Mouse (Mus musculus) activated CD4-positive, CD25-positive, alpha-beta regulatory T cell, adult 4 months (primary cell): Measurements from ENCODE around the gene Cnppd1. TPM values are rescaled to one million over a fixed set of nuclear protein-coding genes. Genes with fewer than 3 reads are reported as not detected.

Experiments
- ATAC-seq: one replicate; pipeline ENCODE4 v1.8.0; 2017
- polyA plus RNA-seq, 2 experiments: library from polyadenylated mRNA; unstranded; fragments of 100-300 nt; shearing (Covaris generic); gene quantifications; one replicate each; pipeline ENCODE4 v1.2.1; 2017

Gene Cnppd1
- polyA plus RNA-seq = 100 to 1,000 TPM; 114 to 125 TPM

DNA sequence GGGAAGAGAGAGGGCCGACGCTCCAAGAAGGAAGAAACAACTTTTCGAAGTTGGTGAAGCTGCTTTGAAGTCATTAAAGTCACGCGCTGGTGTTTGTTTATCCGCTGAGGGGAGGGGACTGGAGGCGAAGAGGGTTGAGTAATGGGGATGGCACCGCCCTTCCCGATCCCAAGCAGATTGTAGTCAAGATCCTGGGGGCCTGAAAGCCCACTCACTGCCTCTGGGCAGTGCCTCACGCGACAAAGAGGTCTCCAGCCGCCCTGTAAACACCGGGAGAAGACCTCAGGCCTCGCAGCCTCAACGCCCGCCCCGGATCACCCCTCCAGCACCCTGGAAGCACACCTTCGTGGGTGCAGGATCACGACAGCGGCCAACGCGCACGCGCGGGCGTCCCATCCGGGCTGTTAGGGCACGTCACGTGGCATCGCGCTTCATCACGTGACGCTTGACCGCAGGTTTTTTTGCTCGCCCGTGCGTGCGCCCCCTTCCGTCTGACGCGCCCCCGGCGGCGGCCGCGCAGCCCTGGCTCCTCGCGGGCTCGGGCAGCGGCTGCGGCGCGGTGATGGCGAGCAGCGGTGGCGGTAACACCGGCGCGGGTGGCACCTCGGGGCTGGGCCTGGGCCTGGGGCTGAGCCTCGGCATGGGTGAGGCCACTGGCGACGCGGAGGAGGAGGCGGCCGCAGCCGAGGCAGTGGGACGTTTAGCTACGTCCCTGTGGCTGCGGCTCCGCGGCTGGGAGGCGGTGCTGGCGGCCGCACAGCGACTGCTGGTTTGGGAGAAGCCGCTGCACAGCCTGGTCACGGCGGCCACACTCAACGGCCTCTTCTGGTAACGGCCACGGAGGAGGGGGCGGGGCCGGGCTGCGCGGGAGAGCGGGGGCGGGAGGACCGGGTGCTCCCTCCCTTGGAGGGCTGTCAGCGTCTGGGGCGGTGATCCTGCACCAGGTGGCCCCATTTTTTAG, at the start of gene Cnppd1, which contains the start of gene Retreg2:
Gene Cnppd1, minus strand, starts transcription at position 411 of the 961 bp plus-strand sequence.
Gene Retreg2, plus strand, starts transcription at position 478 of the 961 bp plus-strand sequence.
- ATAC-seq = peak; percentile 74

DNA sequence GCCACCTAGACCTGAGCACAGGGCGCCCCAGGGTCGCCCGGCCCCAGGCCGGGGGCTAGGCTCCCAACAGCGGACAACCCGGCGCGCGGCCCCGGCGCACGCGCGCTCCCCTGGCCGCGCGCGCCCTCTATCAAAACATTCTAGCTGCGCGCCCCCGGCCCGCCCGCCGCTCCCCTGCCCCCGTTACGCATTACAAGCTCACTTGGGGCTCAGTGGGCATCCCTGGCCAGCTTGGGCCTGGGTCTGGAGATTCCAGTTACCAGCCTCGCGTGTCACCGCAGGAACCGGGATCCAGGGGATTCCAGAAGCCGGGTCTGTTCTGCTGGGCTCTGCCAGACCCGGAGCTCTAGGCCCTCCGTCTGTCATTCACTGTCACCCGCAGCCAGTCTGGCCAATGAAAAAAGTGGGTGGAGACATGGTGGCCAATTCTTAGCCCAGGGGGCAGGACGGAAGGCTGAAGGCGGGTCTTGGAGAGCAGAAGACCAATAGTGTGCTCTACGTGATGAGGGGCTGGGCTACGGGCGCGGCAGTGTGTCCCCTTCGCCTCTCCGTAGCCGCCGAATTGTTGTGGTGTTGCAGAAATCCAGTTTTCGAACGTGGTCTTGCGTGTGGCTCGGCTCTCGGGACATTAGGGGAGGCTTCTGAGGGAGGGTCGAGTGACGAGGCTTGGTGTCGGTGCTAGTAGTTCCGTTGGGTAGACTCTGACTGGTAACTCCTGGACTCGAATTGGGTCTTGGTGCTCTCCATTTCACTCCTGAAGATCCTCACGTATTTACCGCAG, 49.3 kb upstream of the Cnppd1 start, which contains the start of the genes Ankzf1 and Atg9a:
Gene Ankzf1, plus strand, starts transcription at position 530 of the 781 bp plus-strand sequence.
Gene Atg9a, minus strand, starts transcription at position 575 of the 781 bp plus-strand sequence.
- peak; percentile 100 for ATAC-seq

DNA sequence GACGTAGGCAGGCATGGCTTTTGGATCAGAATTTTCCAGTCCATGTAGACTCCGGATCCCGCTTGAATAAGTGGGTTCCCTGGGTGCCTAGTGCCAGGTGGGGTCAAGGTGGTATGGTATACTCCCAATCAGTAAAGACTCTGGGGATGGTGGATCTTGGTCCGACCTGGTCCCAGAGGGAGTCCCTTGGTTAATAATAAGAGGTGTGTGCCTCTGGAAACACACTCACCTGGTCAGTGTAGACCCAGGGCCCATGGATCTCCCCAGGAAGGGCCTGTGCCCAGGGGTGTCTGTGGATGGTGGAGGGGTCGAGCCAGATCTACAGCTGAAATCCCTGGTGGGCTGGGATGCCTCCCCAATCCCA, 48.7 kb upstream of the Cnppd1 start:
- no peak for ATAC-seq

DNA sequence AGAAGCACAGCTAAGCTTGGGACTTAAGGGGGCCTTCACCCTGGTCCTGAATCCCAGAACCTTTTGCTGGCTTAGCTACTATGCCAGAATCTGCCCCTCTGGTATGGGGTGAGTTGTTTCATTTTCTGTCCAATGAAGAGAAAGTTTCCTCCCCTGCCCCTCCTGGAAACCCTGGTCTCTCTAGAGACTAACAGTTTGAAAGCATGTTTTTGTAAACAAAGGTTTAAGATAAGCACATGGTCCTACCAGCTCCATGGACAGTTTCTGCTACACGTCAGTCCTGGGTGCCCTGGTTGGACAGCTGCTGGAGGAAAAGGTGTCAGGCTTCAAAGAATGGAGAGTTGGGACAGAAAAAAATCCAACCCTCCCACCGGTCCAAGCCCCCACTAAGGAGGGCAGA, 48.1 kb upstream of the Cnppd1 start:
- ATAC-seq = no peak

DNA sequence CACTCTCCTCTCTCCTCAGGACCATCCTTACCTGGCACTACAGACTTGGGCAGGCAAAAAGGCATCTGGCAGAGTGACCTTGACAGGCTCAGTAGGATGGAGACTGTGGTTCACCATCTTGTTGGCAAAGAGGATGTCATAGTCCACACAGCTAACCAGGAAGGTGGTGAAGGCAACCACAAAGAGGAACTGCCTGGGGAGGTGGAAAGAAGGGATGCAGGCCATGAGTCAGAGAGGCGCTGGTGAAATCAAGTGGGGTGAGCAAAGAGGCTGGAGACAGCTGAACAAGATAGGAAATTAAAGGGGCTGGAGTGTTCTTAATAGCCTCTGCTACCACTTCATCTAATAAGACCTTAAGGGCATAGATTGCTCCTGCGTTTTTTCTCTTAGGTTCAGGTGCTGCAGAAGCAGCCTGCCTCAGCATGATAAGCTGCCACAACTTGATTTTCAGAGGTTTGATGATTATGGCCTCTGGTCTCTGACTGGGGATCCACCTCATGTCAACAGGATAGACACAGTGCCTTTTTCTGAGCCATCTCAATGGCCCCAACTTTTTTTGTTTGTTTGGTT, 45.5 kb upstream of the Cnppd1 start:
- no peak for ATAC-seq

DNA sequence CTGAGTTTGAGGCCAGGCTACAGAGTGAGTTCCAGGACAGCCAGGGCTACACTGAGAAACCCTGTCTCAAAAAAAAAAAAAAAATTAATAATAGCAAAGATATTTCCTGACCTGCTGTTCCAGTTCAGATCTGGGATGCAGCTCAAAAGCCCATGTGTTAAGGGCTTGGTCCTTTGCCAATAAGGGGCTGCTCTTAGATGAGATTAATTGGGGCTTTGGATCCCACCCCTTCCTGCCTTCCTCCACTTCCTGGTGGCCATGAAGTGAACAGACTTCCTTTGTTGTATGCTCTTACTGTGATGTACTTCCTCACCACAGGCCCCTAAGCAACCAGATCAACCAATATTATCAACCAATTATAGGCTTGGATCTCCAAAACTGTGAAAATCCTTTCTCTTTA, 44.6 kb upstream of the Cnppd1 start:
- ATAC-seq = no peak

DNA sequence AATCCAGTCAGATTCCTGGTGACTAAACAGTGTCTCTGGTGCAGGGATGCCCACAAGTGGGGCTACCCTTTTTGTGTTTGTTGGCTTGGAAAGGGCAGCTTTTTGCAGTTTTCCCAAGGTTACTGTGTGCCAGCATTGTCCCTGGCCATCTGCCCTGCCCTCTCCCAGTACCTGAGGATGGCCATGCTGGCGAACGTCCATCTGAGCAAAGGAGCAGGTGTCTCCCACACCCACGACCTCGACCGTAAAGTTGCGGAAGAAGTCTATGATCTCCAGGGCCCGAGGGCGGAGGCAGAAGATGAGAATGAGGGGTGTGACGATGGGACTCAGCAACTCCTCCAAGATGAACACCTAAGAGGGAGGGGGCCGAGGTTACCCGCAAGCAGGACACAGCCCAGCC, 43.0 kb upstream of the Cnppd1 start:
- no peak for ATAC-seq

DNA sequence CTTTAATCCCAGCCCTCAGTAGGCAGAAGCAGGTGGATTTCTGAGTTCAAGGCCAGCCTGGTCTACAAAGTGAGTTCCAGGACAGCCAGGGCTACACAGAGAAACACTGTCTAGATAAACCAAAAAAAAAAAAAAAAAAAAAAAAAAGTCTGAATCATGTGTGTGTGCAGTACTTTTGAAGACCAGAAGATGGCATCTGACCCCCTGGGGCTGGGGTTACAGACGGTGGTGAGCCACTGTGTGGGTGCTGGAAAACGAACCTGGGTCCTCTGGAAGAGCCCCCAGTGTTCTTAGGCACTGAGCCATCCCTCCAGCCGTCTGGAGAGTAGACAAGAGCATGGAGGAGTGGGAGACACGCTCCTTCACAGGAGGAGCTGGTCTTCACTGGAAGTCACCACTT, 39.6 kb upstream of the Cnppd1 start:
- no peak for ATAC-seq

DNA sequence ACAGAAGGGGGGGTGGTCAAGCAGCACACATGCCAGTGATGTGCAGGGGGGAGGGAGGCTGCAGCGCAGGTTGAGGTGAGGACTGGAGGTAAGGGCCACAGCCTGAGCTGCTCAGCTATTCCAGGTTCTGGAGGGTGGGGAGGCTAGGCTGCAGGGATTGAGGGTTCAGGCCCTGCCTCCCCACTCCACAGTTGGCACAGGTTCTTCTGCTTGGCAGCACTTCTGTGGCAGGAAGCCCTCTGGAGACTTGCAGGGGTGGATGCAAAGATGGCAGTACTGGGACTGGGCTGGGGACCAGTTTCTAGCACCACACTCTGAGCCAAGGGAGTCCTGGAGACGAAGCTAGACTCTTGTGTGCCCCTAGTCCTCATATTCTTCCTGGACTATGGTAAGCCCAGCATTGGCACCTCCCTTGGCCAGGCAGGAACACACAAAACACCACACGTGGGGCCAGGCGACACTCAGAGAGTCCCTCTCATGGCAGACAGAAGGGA, 38.9 kb upstream of the Cnppd1 start:
- ATAC-seq = no peak

DNA sequence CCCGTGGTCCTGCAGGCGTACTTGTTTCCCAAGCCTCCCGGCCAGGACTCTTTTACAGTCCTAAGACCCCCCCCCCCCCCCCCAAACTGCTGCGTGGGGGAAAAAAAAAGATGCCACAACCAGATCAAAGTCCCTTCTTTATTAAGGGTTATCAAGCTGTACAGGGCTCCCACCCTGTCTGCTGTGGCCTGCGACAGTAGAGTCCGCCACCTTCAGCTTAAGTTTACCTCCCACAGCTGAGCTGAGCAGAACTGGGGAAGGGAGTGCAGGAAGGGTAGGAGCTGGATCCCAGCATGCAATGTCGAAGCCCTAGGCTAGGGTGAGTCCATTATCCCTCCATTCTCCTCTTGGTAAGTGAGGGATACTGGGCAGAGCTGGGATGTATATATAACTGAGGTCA, 38.2 kb upstream of the Cnppd1 start:
- ATAC-seq = no peak

DNA sequence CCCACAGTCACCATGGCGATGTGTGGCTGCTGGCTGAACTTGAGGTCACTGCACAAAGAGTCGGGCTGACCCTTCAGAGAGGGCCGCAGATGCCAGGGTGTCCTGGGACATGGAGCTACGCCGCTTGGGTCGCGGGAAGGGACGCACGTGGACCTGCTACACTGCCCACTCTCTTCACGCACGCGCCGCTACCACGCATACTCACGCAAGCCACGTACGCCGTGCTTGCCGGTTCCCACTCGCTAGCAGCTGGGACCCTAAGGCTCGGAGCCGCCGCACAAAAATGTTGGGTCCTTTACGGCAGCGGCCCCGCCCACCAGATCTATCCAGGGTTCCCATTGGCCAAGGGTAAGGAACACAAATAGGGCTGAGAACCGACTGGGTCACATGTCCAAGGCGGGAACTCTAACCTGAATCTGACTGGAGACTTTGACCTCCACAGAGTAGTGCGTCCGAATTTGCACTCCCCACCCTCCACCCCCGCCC, 37.6 kb upstream of the Cnppd1 start, which contains the start of gene Abcb6:
Gene Abcb6, minus strand, starts transcription at position 288 of the 486 bp plus-strand sequence.
- peak; percentile 95 for ATAC-seq

DNA sequence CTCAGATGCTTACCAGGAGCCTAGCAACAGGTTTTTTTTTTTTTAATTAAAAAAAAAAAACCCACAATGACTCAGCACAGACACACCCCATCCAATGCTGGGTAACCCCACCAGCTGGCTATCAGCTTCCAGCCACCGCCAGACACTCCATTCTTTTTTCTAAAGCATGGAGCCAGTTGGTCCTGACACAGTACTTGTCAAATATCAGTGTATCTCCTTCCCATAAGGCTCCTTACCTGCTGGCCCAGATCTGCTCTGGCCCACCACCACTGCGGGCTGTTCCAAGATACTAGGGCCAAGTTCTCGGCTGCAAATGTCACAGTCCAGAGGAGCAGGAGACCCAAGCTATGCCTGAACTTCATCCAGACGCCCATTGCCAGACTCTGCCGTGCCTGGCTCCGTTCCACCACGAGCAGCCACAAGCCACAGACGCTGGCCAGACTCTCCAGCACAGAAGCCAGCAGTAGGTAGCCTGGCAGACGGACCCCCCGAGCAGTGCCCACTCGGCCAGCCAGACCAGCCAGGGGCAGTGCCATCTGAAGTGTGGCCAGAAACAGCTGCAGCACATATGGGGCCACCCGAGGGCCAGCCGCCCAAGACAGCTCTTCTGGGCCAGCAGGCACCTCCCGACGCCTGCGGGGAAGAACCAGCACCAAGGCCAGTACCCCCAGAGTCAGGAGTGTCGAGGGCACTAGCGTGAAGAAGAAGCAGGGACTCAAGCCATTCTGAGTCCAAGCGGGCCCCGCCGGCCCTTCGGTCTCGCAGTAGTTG, 37.0 kb upstream of the Cnppd1 start:
- peak; percentile 30 for ATAC-seq

DNA sequence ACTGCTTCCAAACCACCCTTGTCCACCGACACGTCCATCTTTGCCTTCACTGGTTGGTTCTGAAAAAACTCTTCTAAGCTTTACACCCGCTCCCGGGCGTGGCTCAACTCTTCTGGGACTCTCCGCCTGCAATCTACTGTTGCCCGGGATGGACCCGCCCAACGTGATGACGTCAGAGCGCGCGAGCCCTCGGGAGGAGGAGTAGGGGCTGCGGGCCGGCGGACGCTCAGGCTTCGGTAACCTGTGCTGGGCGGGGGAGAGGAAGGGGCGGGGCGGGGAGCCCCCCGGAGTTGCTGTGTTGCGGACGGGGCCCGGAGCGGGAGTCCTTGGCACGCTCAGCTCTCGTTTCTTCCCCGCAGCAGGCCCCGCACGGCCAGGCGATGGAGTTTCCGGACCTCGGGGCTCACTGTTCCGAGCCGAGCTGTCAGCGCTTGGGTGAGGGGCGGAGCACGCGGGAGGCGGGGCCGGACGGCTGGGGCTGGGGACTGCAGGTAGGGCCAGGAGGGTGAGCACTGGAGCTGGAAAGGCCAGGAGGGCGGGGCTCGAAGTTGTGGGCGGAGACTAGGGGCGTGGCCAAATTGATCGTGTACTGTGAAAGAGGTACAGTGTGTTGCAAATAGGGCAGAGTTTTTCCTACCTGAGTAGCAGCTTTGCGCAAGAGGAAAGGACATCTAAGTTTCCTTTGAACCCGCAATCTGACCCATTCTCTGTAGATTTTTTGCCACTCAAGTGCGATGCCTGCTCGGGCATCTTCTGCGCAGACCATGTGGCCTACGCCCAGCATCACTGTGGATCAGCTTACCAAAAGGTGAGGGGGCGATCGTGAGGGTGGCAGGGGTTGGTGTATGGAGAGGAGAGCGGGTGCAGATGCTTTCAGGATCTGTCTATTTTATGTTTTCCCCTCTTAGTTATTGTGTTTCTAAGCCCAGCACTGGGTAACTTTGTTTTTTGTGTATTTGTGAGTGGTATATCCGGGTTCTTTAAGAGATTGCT, 26.3 kb upstream of the Cnppd1 start, which contains the start of gene Zfand2b:
Gene Zfand2b, plus strand, starts transcription at position 175 of the 993 bp plus-strand sequence.
- peak; percentile 90 for ATAC-seq

DNA sequence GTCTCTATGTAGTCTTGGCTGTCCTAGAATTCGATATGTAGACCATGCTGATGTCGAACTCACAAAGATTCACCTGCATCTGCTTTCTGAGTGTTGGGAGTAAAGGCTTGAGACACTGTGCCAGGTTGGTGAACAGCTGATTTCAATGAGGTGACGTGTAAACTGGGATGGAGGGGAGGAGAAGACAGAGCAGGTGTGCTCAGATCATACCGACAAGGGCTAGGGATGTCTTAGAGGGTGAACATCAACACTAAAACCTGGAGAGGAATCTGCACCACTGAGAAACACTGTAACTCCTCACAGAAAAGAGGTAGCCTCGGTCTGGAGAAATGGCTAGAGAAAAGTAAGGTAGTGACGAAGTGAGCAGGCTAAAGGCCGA, 25.6 kb upstream of the Cnppd1 start:
- ATAC-seq = peak; percentile 6

DNA sequence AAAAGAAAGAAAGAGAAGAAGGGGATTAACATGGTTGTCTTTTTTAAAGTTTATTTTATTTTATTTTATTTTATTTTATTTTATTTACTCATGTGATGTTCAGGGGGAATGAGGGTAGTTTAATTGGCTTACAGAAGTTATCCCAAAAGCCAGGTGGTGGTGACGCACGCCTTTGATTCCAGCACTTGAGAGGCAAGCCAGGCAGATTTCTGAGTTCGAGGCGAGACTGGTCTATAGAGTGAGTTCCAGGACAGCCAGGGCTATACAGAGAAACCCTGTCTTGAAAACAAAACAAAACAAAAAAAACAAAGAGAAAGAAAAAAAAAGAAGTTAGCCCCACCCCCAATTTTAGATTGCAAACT, 17.7 kb upstream of the Cnppd1 start:
- no peak for ATAC-seq

DNA sequence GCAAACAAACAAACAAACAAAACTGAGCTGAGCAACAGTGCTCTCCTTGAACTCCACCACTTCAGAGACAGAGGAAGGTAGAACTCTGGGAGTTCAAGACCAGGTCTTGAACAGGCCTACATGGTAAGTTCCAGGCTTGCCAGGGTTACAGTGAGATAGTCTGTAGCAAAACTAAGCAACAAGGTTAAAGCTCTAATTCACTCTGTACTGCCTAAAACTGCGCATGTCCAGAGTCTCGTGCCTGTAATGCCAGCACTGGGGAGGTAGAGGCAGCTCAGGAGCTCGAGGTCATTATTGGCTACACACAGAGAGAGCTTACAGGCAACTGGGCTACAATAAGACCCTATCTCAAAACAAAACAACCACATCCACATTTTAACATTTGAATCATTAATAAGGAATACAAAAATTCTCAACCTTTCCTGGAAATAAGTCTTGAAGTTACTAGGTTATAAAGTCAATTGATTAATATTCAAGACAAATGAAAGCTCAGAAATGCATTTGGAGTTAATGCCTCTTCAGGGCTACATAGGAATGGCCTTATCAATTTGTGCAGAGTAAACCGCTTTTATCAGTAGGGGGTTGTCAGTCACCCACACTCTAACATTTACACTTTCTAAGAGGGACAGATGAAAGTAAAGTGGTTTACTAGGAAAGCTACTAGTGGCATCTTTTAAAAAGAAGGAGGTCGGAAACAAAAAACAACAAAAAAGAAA, 17.2 kb upstream of the Cnppd1 start:
- no peak for ATAC-seq

DNA sequence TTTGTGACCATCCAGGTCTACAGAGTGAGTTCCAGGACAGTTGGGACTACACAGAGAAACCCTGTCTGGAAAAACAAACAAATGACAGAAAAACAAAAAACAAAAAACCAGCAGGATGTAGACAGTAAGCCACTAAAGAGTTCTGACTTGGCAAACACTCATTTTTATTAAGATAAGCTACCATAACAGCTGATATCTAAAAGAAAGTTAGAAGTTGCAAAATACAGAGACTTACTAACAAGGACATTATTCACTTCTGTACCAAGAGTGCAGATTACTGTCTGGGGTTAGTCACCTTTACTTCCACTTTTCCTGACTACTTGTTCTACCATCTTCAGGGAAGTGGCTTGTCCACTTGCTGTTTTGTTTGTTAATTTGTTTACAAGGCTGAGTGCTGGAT, 16.5 kb upstream of the Cnppd1 start:
- ATAC-seq = no peak

DNA sequence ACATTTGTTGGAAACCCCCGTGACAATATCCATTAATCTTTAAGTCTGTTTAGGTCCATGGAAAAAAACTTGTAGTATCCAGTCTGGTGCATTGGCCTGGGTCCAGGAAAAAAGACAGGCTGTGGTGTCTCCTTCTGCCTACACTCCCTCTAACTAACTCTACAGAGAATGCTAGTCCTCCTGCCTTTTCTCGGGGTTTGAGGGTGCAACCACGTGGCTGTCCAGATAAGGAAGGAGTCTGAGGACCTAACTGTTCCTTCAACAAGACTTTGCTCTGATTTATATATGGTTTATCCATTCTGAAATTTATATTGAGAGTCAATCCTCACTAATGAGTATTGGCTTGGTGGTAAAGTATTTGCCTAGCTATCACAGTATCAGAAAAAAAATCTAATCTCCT, 13.3 kb upstream of the Cnppd1 start:
- ATAC-seq = no peak

DNA sequence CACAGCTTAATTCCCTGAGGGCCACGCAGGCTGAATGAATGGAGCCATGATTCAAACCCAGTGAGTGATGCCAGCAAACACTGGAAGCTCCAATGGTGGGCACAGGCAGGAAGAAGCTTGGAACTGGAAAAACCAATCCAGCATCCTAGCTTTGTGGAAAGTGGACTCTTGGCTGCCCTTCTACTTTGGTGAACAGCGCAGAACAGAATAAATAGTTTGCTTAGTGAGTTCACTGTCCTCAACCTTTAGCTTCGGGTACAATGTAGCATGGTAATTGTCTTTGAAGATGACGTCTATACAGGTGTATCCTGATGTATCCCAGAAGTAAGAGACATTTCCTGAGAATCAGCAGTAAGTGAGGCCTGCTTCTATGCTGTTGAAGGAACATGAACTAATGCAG, 6.2 kb upstream of the Cnppd1 start:
- no peak for ATAC-seq
